Mouse (Mus musculus) lung, postnatal 0 days (tissue): ENCODE data around the gene Elmod1. TPM values are rescaled to one million over a fixed set of nuclear protein-coding genes. Genes with fewer than 3 reads are reported as not detected.

Source experiments
- ATAC-seq: fragments of 200-750 bp; cut with Nextera tagmentation; 2 replicates; pipeline ENCODE4 v1.8.0; 2017; ENCODE audit warnings: moderate library complexity
- DNase-seq: peaks from one replicate; pipeline ENCODE4 v3.0.0-alpha.2; 2016; ENCODE audit warnings: low spot score
- H3K27ac ChIP-seq: fragments of 300-500 bp; sonication (generic); 2 replicates; pipeline ENCODE4 v1.5.1; 2014; ENCODE audit warnings: antibody characterized with exemption, mild to moderate bottlenecking, low read length, mixed read lengths
- H3K27me3 ChIP-seq: fragments of 300-500 bp; sonication (generic); replicated peaks from 2 replicates; pipeline ENCODE4 v1.6.1; 2014; ENCODE audit warnings: low read length, mixed read lengths; ENCODE audit not compliant: insufficient read depth
- H3K36me3 ChIP-seq: fragments of 300-500 bp; sonication (generic); 2 replicates; pipeline ENCODE4 v1.6.1; 2014; ENCODE audit warnings: low read length, mixed read lengths; ENCODE audit not compliant: insufficient read depth
- H3K4me1 ChIP-seq: fragments of 300-500 bp; sonication (generic); 2 replicates; pipeline ENCODE4 v1.6.1; 2014; ENCODE audit warnings: antibody characterized with exemption, low read depth, low read length, mixed read lengths; ENCODE audit not compliant: insufficient read depth
- H3K4me2 ChIP-seq: fragments of 300-500 bp; sonication (generic); replicated peaks from 2 replicates; pipeline ENCODE4 v1.6.1; 2014; ENCODE audit warnings: low read depth, mild to moderate bottlenecking, low read length, moderate library complexity, mixed read lengths
- H3K4me3 ChIP-seq: fragments of 300-500 bp; sonication (generic); 2 replicates; pipeline ENCODE4 v1.5.1; 2014; ENCODE audit warnings: low read depth, low read length
- H3K9ac ChIP-seq: fragments of 300-500 bp; sonication (generic); replicated peaks from 2 replicates; pipeline ENCODE4 v1.6.1; 2014; ENCODE audit warnings: low read depth, mild to moderate bottlenecking
- H3K9me3 ChIP-seq: fragments of 300-500 bp; sonication (generic); 2 replicates; pipeline ENCODE4 v1.6.1; 2016; ENCODE audit warnings: low read length, mixed read lengths
- CTCF ChIP-seq: IDR thresholded peaks from 2 replicates; pipeline ENCODE4 v1.5.1; 2016; ENCODE audit warnings: antibody characterized with exemption, mild to moderate bottlenecking
- EP300 ChIP-seq: IDR thresholded peaks from 2 replicates; pipeline ENCODE4 v1.6.1; 2016; ENCODE audit warnings: antibody characterized with exemption, mild to moderate bottlenecking, control low read depth
- WGBS: fragments of 180-500 bp; shearing (Covaris S2); extraction: QIAGEN DNeasy Blood & Tissue Kit; methylation state at CpG from one replicate; pipeline ENCODE4 v1.1.7; 2014; 5-methylcytosine and 5-hydroxymethylcytosine counted together
- polyA plus RNA-seq: library from polyadenylated mRNA; unstranded; fragments of >200 nt; fragmentation: Nextera tagmentation; extraction: Ambion mirVana; gene quantifications from 2 replicates; pipeline ENCODE4 v1.2.1, GENCODE M21; 2015

Elmod1 gene
- polyA plus RNA-seq, 1 experiment from 2014 or later, result 1.2 TPM

DNA sequence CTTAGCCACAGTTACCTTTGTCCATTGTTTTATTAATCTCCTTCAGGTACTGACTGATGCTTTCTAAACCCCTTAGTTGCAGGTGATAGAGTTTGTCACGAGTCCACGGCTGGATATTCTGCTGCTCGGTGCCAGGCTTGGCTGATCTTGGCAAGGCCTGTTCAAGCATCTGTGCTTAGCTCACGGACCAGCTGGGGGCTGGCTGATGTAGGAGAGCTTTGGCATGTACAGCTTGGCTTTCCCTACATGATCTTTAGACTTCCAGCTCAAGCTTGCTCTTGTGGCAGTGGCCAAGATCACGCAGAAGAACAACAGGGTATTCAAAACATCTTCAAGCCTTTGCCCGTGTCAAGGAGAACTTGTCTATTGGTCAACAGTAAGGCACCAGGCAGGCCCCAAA is 75.3 kb downstream of the Elmod1 start:
- H3K27ac ChIP-seq, result no peak overlapping the region
- no peak for DNase-seq
- no peak overlapping the region for H3K9ac ChIP-seq
- H3K4me3 ChIP-seq, result no peak overlapping the region
- WGBS, result 79% methylated on average over 6 of the region's 6 CpGs
- H3K4me1 ChIP-seq, result no peaks in the 10 kb centered on the region
- no peaks in the 10 kb centered on the region for H3K27me3 ChIP-seq
- H3K9me3 ChIP-seq, result no peaks in the 10 kb centered on the region
- no peak overlapping the region for H3K4me2 ChIP-seq
- no peak for ATAC-seq
- TF ChIP-seq CTCF (no peak), EP300 (no peak)
- H3K36me3 ChIP-seq, result no peaks in the 10 kb centered on the region

DNA sequence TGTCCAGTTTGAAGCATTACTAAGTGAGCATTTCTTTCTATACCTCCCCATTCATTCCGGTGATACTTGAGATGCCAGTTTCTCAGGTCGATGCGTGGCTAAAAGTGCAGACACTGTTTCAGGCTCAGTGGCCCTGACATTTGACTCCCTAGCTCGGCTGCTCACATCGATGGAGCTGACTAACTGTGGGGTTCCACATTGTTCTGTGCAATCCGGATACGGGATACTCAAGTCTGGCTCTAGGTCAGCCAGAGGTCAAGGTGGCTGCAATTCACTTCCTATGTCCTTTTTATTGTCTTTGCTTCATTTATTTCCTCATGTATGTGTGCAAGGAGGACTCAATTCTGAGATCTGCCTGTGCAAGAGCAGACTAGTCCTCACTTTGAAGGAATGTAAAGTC is 79.3 kb downstream of the Elmod1 start:
- H3K9me3 ChIP-seq, result no peaks in the 10 kb centered on the region
- 68% methylated on average over 7 of the region's 7 CpGs for WGBS
- no peak overlapping the region for H3K27ac ChIP-seq
- no peaks in the 10 kb centered on the region for H3K27me3 ChIP-seq
- no peak for DNase-seq
- no peak overlapping the region for H3K4me2 ChIP-seq
- H3K36me3 ChIP-seq, result no peaks in the 10 kb centered on the region
- no peak overlapping the region for H3K9ac ChIP-seq
- H3K4me1 ChIP-seq, result no peaks in the 10 kb centered on the region
- TF ChIP-seq EP300 (no peak), CTCF (no peak)
- no peak overlapping the region for H3K4me3 ChIP-seq
- no peak for ATAC-seq

DNA sequence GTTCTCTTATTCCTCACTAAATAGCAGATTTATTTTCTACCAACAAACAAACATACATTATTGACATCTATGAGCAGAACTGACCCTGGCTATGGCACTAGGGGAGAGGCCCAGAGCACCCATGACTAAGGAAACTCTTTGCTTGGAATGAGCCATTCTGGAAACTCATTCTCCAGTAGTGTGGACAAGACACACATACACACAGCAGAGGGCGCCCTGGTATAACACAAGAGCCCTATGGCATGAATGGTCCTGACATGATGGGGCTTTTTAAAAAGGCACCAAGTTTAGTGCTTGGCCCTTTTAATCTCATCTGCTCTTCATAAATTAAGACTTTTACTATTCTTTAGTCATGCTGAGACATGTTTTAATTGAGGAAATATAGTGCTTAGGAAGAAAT is 85.0 kb downstream of the Elmod1 start:
- no peak for ATAC-seq
- Histone ChIP-seq H3K27me3 (no peaks in the 10 kb centered on the region), H3K27ac (no peak overlapping the region), H3K36me3 (no peaks in the 10 kb centered on the region), H3K4me2 (no peak overlapping the region), H3K4me1 (no peaks in the 10 kb centered on the region), H3K9me3 (no peaks in the 10 kb centered on the region), H3K4me3 (no peak overlapping the region), H3K9ac (no peak overlapping the region)
- WGBS, result 11% methylated on average over 1 of the region's 1 CpGs
- peak; percentile 36 for DNase-seq
- TF ChIP-seq CTCF (peak; percentile 66), EP300 (no peak)

DNA sequence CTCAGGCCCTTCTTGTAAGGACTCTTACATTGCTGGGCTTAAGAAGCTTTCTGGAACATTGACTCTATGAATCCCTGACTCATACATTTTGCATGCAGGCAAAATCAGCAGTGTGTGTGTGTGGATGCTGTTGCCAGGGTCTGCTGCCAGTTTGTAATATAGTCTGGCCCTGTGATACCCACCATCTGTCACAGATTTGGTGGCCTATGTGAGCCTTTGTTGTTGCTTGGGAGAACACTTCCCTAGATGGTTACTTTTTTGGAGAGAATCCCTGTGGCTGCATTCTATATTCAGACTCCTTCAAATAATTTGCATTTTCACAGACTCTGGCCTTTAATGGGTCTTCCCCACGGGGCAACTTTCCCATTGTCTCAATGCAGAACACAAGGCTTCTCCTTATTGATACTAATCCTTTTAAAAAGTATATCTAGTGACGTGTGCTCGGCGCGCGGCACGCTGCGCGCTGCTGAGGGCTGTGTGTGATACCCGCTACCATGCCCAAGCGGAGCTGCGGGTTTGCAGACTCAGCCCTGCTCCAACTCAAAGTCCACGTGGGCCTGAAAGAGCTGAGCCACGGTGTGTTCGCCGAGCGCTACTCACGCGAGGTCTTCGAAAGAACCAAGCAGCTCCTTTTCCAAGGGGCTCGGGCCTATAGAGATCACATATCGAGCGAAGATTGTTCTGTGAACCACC is 91.4 kb downstream of the Elmod1 start:
- no peak overlapping the region for H3K9ac ChIP-seq
- no peak overlapping the region for H3K27ac ChIP-seq
- H3K9me3 ChIP-seq, result no peaks in the 10 kb centered on the region
- H3K36me3 ChIP-seq, result no peaks in the 10 kb centered on the region
- TF ChIP-seq CTCF (no peak), EP300 (no peak)
- no peak for ATAC-seq
- H3K4me1 ChIP-seq, result no peaks in the 10 kb centered on the region
- H3K27me3 ChIP-seq, result no peaks in the 10 kb centered on the region
- H3K4me3 ChIP-seq, result no peak overlapping the region
- 92% methylated on average over 23 of the region's 23 CpGs for WGBS
- H3K4me2 ChIP-seq, result no peak overlapping the region
- DNase-seq, result no peak

DNA sequence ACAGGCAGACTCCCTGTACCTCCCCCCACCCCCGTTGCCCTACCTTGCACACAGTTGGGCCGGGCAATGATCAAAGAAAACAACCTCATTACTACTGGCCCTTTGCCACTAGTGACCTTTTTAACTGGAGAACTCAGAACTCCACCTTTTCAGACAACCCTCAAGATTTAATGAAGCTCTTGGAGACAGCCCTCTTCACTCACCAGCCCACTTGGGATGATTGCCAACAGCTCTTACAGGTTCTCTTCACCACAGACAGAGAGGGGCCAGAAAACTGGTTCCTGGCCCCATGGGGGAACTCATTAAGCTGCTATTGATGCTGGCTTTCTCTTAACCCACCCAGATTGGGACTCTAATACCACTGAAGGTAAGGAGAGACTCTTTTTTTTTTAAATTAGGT is 97.7 kb downstream of the Elmod1 start:
- 20% methylated on average over 2 of the region's 2 CpGs for WGBS
- Histone ChIP-seq H3K4me1 (no peaks in the 10 kb centered on the region), H3K36me3 (no peaks in the 10 kb centered on the region), H3K27me3 (no peaks in the 10 kb centered on the region), H3K4me2 (no peak overlapping the region), H3K4me3 (no peak overlapping the region), H3K9ac (no peak overlapping the region), H3K27ac (no peak overlapping the region), H3K9me3 (no peaks in the 10 kb centered on the region)
- no peak for TF ChIP-seq CTCF
- DNase-seq (peak; percentile 18), ATAC-seq (0 out of 2 replicates have a peak, but pooled peaks have one; percentile 23)

DNA sequence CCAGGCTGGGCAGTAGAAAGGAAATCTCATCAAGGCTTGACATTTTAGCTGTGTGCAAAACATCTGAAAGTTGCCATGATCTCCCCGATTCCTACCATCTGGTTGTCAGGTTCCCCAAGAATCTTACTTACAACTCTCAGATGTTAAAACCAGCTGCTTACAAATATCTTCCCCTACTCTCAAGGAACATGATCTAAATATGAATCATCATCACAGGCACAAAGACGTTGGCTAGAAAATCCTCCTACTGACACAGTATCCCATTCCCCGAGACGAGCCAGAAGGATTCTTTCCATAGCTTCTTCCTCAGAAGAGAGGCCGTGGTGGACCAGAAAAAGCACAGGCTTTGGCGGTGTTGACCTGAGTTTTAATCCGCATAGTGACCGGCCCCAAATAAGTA is 101.9 kb downstream of the Elmod1 start:
- H3K27ac ChIP-seq, result no peak overlapping the region
- no peak overlapping the region for H3K9ac ChIP-seq
- no peaks in the 10 kb centered on the region for H3K27me3 ChIP-seq
- ATAC-seq (no peak), DNase-seq (no peak)
- H3K36me3 ChIP-seq, result no peaks in the 10 kb centered on the region
- H3K4me2 ChIP-seq, result no peak overlapping the region
- H3K4me1 ChIP-seq, result no peaks in the 10 kb centered on the region
- TF ChIP-seq CTCF (no peak), EP300 (no peak)
- H3K9me3 ChIP-seq, result no peaks in the 10 kb centered on the region
- H3K4me3 ChIP-seq, result no peak overlapping the region
- 87% methylated on average over 8 of the region's 8 CpGs for WGBS

Other genes starting within 250 kb of the Elmod1 start
- gene Slc35f2, start 203.8 kb downstream of the Elmod1 start, polyA plus RNA-seq, result 1.2 TPM in 2 replicates
- 8.6 and 11.0 TPM in 2 replicates for gene Sln, start 125.1 kb downstream of the Elmod1 start, polyA plus RNA-seq
- gene Tnfaip8l3, start 93.1 kb upstream of the Elmod1 start, polyA plus RNA-seq, result 1.3 and 1.7 TPM in 2 replicates